Mouse (Mus musculus) lung, adult 2 months (tissue): ENCODE data around the gene Nlrc3.

Source experiments
- CTCF ChIP-seq: fragments of 200-500 bp; IDR thresholded peaks from 2 replicates; pipeline ENCODE4 v1.5.1; 2011; ENCODE audit warnings: mild to moderate bottlenecking, low read length, control low read depth; ENCODE audit not compliant: insufficient read depth
- POLR2A ChIP-seq: fragments of 200-500 bp; IDR thresholded peaks from 2 replicates; pipeline ENCODE4 v1.6.1; 2011; ENCODE audit warnings: low read depth, mild to moderate bottlenecking, control low read depth, low read length, borderline replicate concordance; ENCODE audit errors: extremely low read depth

GRCm38 (mm10) chr16:3929151-3929550 is 47.3 kb downstream of the Nlrc3 start:
- TF ChIP-seq CTCF: no peak
- TF ChIP-seq POLR2A: no peak
